In the genomic region with DNA sequence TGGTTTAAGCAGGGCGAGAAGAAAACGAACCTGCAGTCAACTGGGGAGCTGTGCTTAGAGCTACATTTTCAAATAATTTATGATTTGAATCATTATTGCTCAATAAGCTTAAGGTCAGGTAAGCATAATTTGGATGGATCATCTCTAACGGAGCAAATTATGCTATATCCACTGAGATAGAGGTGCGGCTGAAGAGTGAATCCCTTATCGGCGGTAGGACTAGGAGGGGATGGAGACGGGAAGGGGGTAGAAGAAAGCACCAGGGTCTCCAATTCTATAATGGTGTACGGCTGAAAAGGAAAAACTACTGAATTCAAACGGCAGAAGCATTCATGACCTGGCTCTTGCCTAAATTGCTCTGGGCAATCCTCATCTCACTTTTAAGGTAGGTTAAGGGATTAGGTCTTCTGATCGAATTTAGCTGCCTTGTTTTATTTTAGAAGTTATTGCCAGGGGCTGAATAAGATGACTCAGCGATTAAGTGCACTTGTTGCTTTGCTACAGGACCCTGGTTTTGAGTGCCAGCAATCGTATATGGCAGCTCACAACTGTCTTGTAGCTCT, we compare ENCODE assay signal across 1 mouse cellular context.
TF ChIP-seq lines count a peak whose summit lies in the region.

No protein-coding gene starts in this region.

TF ChIP-seq in CH12.LX, 34 proteins besides CTCF, POLR2A, EP300 and RAD21:
- TF ChIP-seq MXI1 (IDR thresholded peaks at IDR 0.05; ENCODE audit: low read depth, low read length) = no peak
- TF ChIP-seq CHD2 (IDR thresholded peaks at IDR 0.05; ENCODE audit: low read length) = peak; percentile 36; the same call in 1 of the 2 replicates
- peak; percentile 87; the same call in 1 of the 2 replicates for TF ChIP-seq POLR2AphosphoS2 (IDR thresholded peaks at IDR 0.05; ENCODE audit: low read depth, low read length)
- TF ChIP-seq NRF1 (IDR thresholded peaks at IDR 0.05; ENCODE audit: low read depth, low read length) = no peak
- no peak for TF ChIP-seq SMC3 (IDR thresholded peaks at IDR 0.05; ENCODE audit: low read depth, low read length)
- no peak for TF ChIP-seq MYC (IDR thresholded peaks at IDR 0.05; ENCODE audit: low read depth, low read length)
- TF ChIP-seq MAZ (IDR thresholded peaks at IDR 0.05; ENCODE audit: low read depth, low read length) = no peak
- TF ChIP-seq TBP (conservative IDR thresholded peaks at IDR 0.05; ENCODE audit: low read depth, low read length) = no peak
- no peak for TF ChIP-seq ZKSCAN1 (IDR thresholded peaks at IDR 0.05; ENCODE audit: borderline replicate concordance, low read depth, low read length)
- TF ChIP-seq SIN3A (IDR thresholded peaks at IDR 0.05; ENCODE audit: low read length) = no peak
- TF ChIP-seq ZC3H11A (IDR thresholded peaks at IDR 0.05; ENCODE audit: low read depth, low read length) = no peak
- TF ChIP-seq NELFE (IDR thresholded peaks at IDR 0.05; ENCODE audit: low read depth, low read length) = no peak
- peak; percentile 23; the same call in 1 of the 2 replicates for TF ChIP-seq TCF12 (IDR thresholded peaks at IDR 0.05; ENCODE audit: low read depth, low read length)
- TF ChIP-seq IRF4 (IDR thresholded peaks at IDR 0.05; ENCODE audit: low read depth, low read length) = no peak
- no peak for TF ChIP-seq ELF1 (IDR thresholded peaks at IDR 0.05; ENCODE audit: low read depth, low read length)
- TF ChIP-seq CHD1 (IDR thresholded peaks at IDR 0.05; ENCODE audit: low read depth, low read length) = no peak
- no peak for TF ChIP-seq BHLHE40 (IDR thresholded peaks at IDR 0.05; ENCODE audit: low read depth, low read length)
- TF ChIP-seq ETS1 (conservative IDR thresholded peaks at IDR 0.05; ENCODE audit: low read depth, low read length) = no peak
- TF ChIP-seq GABPA (IDR thresholded peaks at IDR 0.05; ENCODE audit: insufficient replicate concordance, low read depth, low read length) = no peak
- no peak for TF ChIP-seq UBTF (IDR thresholded peaks at IDR 0.05; ENCODE audit: low read depth, low read length)
- TF ChIP-seq MAFK (IDR thresholded peaks at IDR 0.05; ENCODE audit: insufficient replicate concordance, low read length) = peak; percentile 85
- no peak for TF ChIP-seq MEF2A (IDR thresholded peaks at IDR 0.05; ENCODE audit: borderline replicate concordance, low read depth, low read length)
